Mouse (Mus musculus) stomach, postnatal 0 days (tissue): ENCODE measurements around the gene Cage1.

ENCODE experiments used
- CTCF ChIP-seq: IDR thresholded peaks from 2 replicates; pipeline ENCODE4 v1.5.1; 2016; ENCODE audit warnings: antibody characterized with exemption, low read depth, mild to moderate bottlenecking, moderate library complexity
- EP300 ChIP-seq: optimal IDR thresholded peaks from 2 replicates; pipeline ENCODE3; 2016; ENCODE audit warnings: antibody characterized with exemption

GRCm38 (mm10) chr13:38015591-38015990 is 21.3 kb downstream of the Cage1 start:
- no peak for TF ChIP-seq CTCF
- no peak for TF ChIP-seq EP300
